Mouse (Mus musculus) heart, embryonic 16.5 days (tissue): Measurements from ENCODE around the gene Wfdc5. TPM values are rescaled to one million over a fixed set of nuclear protein-coding genes. Genes with fewer than 3 reads are reported as not detected.

Experiments
- ATAC-seq: fragments of 200-750 bp; cut with Nextera tagmentation; replicated peaks from 2 replicates; pipeline ENCODE4 v1.8.0; 2017; ENCODE audit warnings: moderate number of reproducible peaks; ENCODE audit not compliant: insufficient read depth, low FRiP score; ENCODE audit errors: extremely low read depth
- H3K27ac ChIP-seq: fragments of 300-500 bp; sonication (generic); 2 replicates; pipeline ENCODE4 v1.5.1; 2014; ENCODE audit warnings: mild to moderate bottlenecking, low read length, control low read depth, moderate library complexity
- H3K27me3 ChIP-seq: fragments of 300-500 bp; sonication (generic); 2 replicates; pipeline ENCODE4 v1.6.1; 2014; ENCODE audit warnings: low read length, mixed read lengths; ENCODE audit not compliant: control insufficient read depth, insufficient read depth
- H3K36me3 ChIP-seq: fragments of 300-500 bp; sonication (generic); 2 replicates; pipeline ENCODE4 v1.6.1; 2014; ENCODE audit not compliant: control insufficient read depth, insufficient read depth
- H3K4me1 ChIP-seq: fragments of 300-500 bp; sonication (generic); 2 replicates; pipeline ENCODE4 v1.6.1; 2014; ENCODE audit warnings: low read length, mixed read lengths; ENCODE audit not compliant: control insufficient read depth, insufficient read depth
- H3K4me2 ChIP-seq: fragments of 300-500 bp; sonication (generic); 2 replicates; pipeline ENCODE4 v1.6.1; 2014; ENCODE audit warnings: low read depth, mild to moderate bottlenecking, control low read depth, low read length
- H3K4me3 ChIP-seq: fragments of 300-500 bp; sonication (generic); 2 replicates; pipeline ENCODE4 v1.5.1; 2014; ENCODE audit warnings: mild to moderate bottlenecking, control low read depth, low read length
- H3K9ac ChIP-seq: fragments of 300-500 bp; sonication (generic); 2 replicates; pipeline ENCODE4 v1.6.1; 2014; ENCODE audit warnings: low read length, control low read depth
- H3K9me3 ChIP-seq: fragments of 300-500 bp; sonication (generic); replicated peaks from 2 replicates; pipeline ENCODE4 v1.6.1; 2016; ENCODE audit warnings: low read length; ENCODE audit not compliant: control insufficient read depth
- WGBS: fragments of 180-500 bp; shearing (Covaris S2); extraction: QIAGEN DNeasy Blood & Tissue Kit; methylation state at CpG from one replicate; pipeline ENCODE4 v1.1.7; 2014; 5-methylcytosine and 5-hydroxymethylcytosine counted together
- polyA plus RNA-seq: library from polyadenylated mRNA; unstranded; fragments of >200 nt; fragmentation: Nextera tagmentation; extraction: Ambion mirVana; gene quantifications from 2 replicates; pipeline ENCODE4 v1.2.1, GENCODE M21; 2015

Gene Wfdc5
- polyA plus RNA-seq, 1 experiment from 2014 or later = not detected

DNA sequence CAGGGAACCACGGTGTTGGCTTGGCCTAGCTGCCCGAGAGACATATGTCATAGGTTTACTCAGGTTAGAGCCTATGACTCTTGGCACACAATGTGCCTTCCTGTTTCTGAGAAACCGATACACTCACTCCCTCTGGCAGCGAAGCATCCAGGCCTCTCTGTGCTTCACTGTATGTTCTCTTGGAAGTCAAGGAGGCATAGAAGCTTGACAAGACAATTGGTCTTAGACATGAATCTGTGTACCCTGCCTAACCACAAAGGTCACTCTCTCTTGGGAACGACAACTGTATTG is 14.1 kb upstream of the Wfdc5 start:
- 82% methylated on average over 5 of the region's 5 CpGs for WGBS
- no peaks in the 10 kb centered on the region for H3K27me3 ChIP-seq

GRCm38 (mm10) chr2:164195971-164196699 is 13.6 kb upstream of the Wfdc5 start:
- WGBS = 85% methylated on average over 5 of the region's 5 CpGs
- Histone ChIP-seq H3K27ac (no peak overlapping the region), H3K4me2 (no peak overlapping the region), H3K4me1 (no peaks in the 10 kb centered on the region), H3K9me3 (no peaks in the 10 kb centered on the region), H3K9ac (no peak overlapping the region), H3K27me3 (no peaks in the 10 kb centered on the region), H3K4me3 (no peak overlapping the region), H3K36me3 (no peaks in the 10 kb centered on the region)
- ATAC-seq = no peak

More for the DNA sequence above, 14.1 kb upstream of the Wfdc5 start:
- Histone ChIP-seq H3K27ac (no peak overlapping the region), H3K9ac (no peak overlapping the region), H3K9me3 (no peaks in the 10 kb centered on the region), H3K4me2 (no peak overlapping the region), H3K36me3 (no peaks in the 10 kb centered on the region), H3K4me1 (no peaks in the 10 kb centered on the region), H3K4me3 (no peak overlapping the region)
- ATAC-seq = no peak

DNA sequence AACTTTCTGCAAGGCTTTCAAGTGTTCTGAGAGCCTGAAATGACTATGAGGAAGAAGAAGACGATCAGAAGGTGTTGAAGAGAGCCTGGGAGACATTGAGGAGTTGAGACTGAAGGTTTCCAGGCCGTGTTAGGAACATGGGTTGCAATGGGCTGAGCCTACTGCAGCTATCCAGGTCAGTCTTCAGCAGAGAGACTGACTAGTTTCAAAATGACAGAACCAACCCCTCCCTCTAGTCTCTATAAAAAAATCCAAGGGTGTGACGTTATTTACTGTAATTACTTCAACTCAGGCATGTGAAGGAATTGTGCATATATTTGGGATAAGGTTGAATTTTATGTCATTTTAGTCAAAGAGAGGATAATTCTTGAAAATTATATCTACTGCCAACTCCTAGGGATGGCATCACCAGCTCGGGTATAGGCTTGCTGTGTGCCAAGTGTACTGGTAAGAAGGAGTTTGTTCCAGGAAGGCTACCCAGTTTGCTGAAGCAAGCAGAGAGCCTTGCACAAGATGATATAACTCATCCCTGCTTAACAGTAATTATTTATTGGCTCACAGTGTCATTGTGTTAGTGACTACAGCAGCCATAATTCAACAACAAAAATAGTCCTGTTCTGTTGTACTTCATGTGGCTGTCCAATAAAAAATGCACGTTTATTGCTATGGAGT is 12.6 kb upstream of the Wfdc5 start:
- no peaks in the 10 kb centered on the region for H3K36me3 ChIP-seq
- no peak overlapping the region for H3K9ac ChIP-seq
- no peaks in the 10 kb centered on the region for H3K9me3 ChIP-seq
- H3K27ac ChIP-seq = no peak overlapping the region
- H3K4me2 ChIP-seq = no peak overlapping the region
- H3K4me1 ChIP-seq = no peaks in the 10 kb centered on the region
- no peak overlapping the region for H3K4me3 ChIP-seq
- WGBS = 64% methylated on average over 5 of the region's 5 CpGs
- H3K27me3 ChIP-seq = no peaks in the 10 kb centered on the region
- no peak for ATAC-seq

DNA sequence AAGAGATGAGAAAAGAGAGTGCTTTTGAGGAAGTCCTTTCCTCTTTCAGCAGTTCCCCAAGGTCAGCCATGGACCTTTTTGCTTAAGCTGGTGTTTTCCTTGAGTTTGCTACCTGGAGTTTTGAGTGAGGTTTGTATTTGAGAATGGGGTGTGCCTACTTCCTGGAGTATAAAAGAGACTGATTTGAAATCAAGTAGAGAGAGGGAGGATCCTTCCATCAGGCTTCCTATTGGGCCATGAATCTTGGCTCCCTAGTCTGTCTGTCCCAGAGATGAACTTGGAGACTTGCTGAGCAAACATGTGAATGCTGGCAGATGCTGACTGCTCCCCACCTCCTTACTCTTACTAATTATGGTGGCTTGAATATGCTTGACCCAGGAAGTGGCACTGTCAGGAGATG is 9.7 kb upstream of the Wfdc5 start:
- no peaks in the 10 kb centered on the region for H3K36me3 ChIP-seq
- H3K27me3 ChIP-seq = no peaks in the 10 kb centered on the region
- ATAC-seq = no peak
- no peak overlapping the region for H3K27ac ChIP-seq
- no peak overlapping the region for H3K9ac ChIP-seq
- no peaks in the 10 kb centered on the region for H3K4me1 ChIP-seq
- no peaks in the 10 kb centered on the region for H3K9me3 ChIP-seq
- no peak overlapping the region for H3K4me2 ChIP-seq
- no peak overlapping the region for H3K4me3 ChIP-seq

- Histone ChIP-seq H3K27me3 (no peaks in the 10 kb centered on the region), H3K36me3 (no peaks in the 10 kb centered on the region), H3K27ac (no peak within 1 kb of the TSS), H3K4me3 (no peak within 1 kb of the TSS), H3K9ac (no peak within 1 kb of the TSS), H3K4me1 (no peaks in the 10 kb centered on the region), H3K9me3 (no peaks in the 10 kb centered on the region), H3K4me2 (no peak within 1 kb of the TSS)
- ATAC-seq = no peak
- 81% methylated on average over 6 of the region's 6 CpGs for WGBS
Observed at GRCm38 (mm10) chr2:164190576-164190975, 8.0 kb upstream of the Wfdc5 start, which contains the start of gene Wfdc12. Gene Wfdc12, minus strand, starts transcription at chr2:164190608.

- 24% methylated on average over 5 of the region's 5 CpGs for WGBS
- Histone ChIP-seq H3K4me2 (no peak overlapping the region), H3K36me3 (no peaks in the 10 kb centered on the region), H3K9ac (no peak overlapping the region), H3K4me3 (no peak overlapping the region), H3K27ac (no peak overlapping the region), H3K4me1 (no peaks in the 10 kb centered on the region), H3K9me3 (no peaks in the 10 kb centered on the region), H3K27me3 (no peaks in the 10 kb centered on the region)
- no peak for ATAC-seq
Observed at GRCm38 (mm10) chr2:164188722-164189121, 6.2 kb upstream of the Wfdc5 start.

DNA sequence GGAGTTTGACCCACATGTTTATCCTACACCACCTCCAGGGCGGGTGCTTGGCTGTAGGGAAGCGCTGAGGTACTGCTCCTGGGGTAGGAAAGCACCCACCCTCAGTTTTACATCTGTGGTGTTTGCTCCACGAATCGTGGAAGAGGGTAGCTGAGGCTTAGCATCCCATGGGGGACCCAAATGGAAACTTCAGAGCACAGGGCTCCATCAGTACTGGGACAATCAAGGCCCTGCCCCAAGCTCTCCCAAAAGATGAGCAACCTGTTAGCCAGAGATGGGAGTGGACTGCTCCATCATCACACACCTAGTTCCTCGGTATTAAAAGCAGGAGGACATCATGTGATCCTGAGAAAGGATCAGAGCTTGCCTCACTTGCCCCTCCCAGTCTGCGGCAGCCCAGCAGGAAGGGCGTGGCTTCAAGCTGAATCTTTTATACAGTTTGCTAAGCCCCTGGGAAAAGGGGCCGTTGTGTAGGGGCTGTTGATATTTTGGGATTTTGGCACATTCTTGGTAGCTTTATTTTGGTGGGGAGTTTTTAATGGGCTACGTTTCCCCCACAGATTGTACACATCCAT is 1.7 kb upstream of the Wfdc5 start:
- Histone ChIP-seq H3K27me3 (no peaks in the 10 kb centered on the region), H3K4me1 (no peaks in the 10 kb centered on the region), H3K4me2 (no peak overlapping the region), H3K4me3 (no peak overlapping the region), H3K9me3 (no peaks in the 10 kb centered on the region), H3K27ac (no peak overlapping the region), H3K36me3 (no peaks in the 10 kb centered on the region), H3K9ac (no peak overlapping the region)
- WGBS = 38% methylated on average over 9 of the region's 9 CpGs
- ATAC-seq = no peak

GRCm38 (mm10) chr2:164183340-164183739 is 798 bp upstream of the Wfdc5 start:
- Histone ChIP-seq H3K9ac (no peak overlapping the region), H3K36me3 (no peaks in the 10 kb centered on the region), H3K4me1 (no peaks in the 10 kb centered on the region), H3K9me3 (no peaks in the 10 kb centered on the region), H3K4me2 (no peak overlapping the region), H3K27me3 (no peaks in the 10 kb centered on the region), H3K27ac (no peak overlapping the region), H3K4me3 (no peak overlapping the region)
- WGBS = 71% methylated on average over 9 of the region's 9 CpGs
- no peak for ATAC-seq

DNA sequence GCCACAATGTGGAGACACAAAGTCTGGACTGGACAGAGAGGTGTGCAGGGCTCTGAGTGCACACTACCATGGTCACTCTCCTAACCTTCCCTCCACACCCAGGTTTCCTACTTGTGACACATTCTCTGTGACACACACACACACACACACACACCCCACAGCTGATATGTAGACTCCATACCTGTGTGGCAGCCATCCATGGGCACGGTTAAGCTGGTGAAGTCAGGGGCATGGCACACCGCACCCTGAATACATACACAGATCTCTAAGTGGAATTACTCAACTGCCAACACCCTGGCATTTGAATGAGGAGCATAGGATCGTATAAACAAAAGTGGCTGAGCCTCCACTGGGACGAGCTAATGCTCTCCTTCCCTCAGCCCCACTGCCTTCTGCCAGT is 1.8 kb downstream of the Wfdc5 start:
- H3K36me3 ChIP-seq = no peaks in the 10 kb centered on the region
- no peak for ATAC-seq
- H3K9me3 ChIP-seq = no peaks in the 10 kb centered on the region
- no peak overlapping the region for H3K4me3 ChIP-seq
- H3K27ac ChIP-seq = no peak overlapping the region
- H3K27me3 ChIP-seq = no peaks in the 10 kb centered on the region
- H3K4me1 ChIP-seq = no peaks in the 10 kb centered on the region
- 78% methylated on average over 4 of the region's 4 CpGs for WGBS
- H3K9ac ChIP-seq = no peak overlapping the region
- H3K4me2 ChIP-seq = no peak overlapping the region
